Mouse (Mus musculus) 416B (cell line): ENCODE data around the gene Nedd9.

ENCODE experiments used
- DNase-seq: peaks from one replicate; pipeline ENCODE4 v3.0.0; 2011; ENCODE audit warnings: low read depth

Nedd9 gene

DNA sequence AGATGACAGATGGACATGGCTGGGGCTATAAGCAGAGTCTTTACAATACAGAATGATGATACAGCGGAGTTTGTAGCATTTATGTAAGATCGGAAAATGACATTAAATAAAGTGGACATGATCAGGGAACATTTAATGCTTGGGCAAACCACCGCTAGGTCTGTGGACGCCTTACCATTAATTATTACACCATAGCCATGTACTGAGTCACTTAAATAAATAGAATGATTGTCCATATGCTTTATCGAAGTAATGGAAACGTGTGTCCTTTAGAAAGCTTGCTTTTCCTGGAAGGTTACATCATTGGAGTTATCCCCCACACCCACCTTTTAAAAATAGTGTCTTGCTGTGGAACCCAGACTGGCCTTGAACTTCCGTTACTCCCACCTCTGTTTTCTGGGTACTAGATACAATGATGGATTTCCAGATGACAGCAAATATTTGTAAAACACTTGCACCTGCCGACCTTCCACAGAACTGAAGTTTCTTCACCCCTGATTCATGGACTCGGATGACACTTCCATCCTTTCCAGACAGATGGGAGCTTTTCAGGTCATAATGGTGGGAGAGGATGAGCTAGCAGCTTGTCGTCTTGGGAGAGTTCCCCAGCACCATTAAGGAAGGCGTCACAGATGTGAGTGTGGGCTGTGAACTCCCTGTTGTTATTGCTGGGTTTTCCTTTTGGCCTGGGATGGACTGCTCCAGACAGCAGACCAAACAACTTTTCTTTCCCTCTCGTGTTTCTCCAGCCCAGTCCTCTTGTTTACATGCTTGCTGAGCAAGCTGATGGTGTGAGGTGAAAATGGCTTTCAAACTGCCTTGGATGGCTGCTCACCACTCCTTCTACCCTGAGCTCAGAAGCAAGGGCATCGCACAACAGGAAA lies 76.7 kb downstream of the Nedd9 start:
- DNase-seq, result no peak

DNA sequence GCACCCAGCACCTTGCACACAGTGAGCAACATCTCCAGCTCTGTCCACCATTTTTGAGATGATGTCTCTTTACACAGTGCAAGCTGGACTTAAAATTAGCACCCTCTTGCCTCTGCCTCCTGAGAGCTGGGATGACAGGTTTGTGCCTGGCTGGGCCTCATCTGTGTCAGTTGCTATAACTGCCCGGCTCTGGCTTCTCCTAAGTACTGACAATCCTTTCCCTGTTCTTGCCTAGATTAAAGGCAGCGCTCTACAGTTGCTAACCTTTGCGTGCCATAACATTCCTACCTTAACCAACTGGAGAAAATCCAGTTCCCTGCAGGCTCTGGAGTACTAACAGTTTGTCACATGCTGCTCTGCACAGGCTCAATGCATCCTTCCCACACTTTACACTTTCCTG lies 77.9 kb downstream of the Nedd9 start:
- no peak for DNase-seq

DNA sequence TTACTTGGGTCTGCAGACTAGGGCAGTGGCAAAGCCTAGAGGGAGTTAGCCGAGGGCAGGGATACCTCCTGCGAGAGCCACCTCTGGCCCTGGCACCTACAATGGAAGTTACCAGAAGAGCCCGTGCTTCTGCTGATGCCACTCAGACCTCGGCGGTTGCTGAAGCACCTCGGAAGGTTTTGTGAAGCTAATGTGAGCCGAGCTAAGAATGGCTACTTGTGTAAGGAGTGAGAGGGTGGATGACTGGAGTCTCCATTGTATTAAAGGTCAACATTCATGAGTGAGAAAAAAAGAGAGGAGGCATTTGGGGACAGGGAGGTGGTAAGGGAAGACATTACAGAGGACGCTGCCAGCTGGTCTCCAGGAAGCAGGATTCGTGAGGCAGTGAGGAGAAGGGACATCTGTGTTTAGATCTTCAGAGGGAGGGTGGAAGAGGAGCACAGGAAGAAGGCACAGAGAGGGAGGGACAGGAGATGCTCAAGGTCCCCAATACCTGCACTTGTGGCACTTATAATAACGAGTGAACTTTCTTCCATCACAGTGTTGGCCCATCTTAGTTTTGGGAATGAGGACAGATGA lies 78.7 kb downstream of the Nedd9 start:
- DNase-seq, result no peak

DNA sequence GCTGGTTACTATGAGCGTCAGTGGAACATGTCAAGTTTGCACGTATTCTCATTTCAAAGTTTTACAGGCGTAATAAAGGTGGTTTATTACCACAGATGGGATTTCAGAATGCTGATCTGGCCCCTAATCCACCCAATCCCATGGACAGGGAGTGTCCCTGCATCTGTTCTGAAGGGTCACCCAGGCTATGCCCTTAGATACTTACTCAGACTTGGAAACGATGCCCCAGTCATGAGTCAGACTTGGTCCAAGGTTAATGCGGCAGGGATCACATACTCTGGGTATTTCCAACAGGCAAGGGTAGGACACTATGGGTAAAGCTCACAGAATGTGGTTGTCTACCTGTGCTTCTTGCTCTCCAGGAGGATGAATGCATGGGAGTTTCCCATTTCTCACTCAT lies 82.2 kb downstream of the Nedd9 start:
- DNase-seq, result no peak

DNA sequence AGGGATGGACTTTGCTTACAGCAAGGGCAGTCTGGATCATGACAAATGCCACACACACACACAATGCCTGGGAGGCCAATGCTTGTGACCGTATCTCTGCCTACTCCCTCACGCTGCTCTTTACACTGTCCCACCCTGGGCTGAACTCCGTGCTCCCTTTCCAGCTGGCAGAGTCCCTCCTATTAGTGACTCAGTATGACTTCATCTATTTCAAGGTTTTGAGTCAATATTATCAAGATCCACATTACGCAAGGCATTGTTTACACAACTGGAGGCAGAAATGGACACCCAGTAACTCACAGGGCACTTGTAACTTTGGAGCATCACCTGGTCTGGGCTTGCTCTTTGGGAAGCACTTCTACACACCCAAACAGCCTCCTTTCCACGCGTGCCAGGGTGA lies 83.3 kb downstream of the Nedd9 start:
- peak; percentile 79 for DNase-seq

DNA sequence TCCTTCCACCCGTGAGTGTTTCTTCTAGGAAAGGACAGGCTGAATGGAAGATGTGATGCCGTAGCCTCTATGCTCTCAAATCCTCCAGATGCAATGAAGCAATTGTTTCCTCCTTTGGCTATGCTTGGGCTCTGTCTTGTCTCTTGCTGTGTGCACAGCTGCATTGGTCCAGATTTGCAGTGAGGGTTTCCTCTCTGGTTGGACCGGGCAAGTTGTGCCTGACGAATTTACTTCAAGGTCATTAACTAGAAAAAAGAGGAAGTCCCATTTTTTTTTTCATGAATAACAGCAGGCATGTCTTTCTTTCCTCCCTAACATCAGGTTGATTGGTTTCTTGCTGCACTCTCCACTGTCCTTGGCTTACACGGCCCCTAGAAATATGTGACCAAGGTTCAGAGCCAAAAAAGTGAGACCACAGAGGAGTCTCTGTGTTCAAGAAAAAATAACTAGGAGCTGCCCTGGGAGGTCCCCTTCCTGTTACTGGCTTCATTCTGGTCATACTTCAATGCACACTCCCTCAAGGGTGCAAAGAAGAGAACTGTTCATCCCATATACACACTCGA lies 84.6 kb downstream of the Nedd9 start:
- DNase-seq, result peak; percentile 96

DNA sequence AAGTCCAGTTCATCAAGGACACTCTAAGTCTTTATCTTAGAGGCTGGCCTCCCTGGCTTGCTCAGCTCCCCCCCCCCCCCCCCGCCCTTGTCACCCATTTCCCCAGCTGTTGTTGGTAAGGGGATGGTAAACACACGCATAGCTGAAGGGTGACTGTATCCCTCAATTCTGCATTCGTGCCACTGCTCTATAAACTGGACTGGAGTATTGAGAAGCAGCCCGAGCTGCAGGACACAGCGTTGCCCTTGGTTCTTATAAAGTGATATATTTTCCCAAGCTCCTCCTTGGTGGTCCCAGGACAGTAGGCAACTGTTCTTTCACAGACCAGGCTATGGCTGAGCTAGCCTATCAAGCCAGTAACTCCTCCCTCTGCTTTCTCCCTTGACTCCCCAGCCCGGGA lies 85.4 kb downstream of the Nedd9 start:
- no peak for DNase-seq

DNA sequence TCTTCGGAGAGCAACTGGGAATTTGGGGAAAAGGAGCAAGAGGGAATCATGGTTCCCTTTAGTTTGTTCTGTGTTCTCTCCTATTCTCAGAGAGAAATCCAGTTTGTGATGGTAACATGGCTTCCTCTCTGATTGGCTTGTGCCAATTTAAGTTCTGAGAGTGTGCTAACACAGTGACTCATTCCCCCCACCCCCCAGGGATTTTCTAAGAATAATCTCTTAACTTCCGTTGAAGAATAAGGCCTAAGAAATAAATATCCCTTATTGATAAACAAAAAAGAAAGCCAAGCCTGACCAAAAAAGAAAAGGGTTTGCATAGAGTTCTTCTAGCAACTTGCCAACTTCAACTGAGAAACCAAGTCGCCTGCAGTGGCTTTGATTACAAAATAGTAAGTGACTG lies 86.9 kb downstream of the Nedd9 start:
- DNase-seq, result peak; percentile 14

DNA sequence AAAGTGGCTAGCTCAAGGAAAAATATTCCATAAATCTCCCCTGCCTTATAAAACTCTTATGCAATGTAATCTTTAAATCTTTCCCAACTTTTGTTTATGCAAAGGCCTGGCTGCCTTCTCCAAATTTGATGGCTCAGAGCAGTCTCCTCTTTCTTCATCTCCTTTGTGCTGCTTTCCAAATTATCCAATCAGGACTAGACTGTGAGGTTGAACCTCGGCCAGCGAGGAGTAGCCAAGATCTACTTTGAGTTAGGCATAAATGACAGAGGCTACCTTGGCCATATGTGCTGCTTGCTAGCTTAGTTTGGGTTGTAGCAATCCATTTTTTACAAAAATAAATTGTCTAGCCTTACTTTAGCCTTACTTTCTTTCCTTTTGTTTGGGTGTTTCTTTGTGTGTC lies 95.0 kb downstream of the Nedd9 start:
- DNase-seq, result no peak

DNA sequence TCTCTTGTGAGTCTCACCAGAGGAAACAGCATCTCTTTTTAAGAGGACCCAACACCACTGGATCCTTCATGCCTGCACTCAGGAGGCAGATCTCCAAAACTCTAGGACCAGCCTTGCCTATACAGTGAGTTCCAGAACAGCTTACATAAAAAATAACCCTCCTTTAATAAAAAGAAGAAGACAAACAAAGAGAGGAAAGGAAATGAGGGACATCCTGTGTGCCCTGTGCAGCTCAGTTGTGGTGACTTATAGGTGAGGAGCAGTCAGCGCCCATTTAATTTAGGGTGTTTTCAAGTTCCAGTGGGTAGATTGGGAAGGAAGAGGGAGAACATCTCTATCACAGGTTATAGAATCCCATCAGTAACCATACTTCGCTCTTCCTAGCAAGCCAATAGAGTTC lies 96.5 kb downstream of the Nedd9 start:
- DNase-seq, result no peak

DNA sequence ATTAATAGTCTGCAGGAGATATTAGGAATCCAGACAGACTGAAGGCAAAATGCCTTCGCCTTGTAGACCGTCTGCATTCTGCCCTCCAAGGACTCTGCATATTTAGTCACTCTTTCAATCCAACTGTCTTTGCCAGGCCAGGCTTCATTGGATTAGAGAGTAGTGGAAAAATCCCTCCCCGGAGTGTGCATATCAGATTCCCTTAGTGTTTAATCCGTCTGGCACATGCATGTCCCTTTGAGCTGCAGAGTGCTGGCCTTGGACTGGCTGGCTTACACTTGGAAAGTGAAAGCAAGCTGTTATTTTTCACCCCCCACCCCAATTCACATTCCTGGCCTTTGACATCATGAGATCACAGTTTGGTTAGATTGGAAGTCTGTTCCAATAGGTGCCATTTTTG lies 100.6 kb downstream of the Nedd9 start:
- no peak for DNase-seq

DNA sequence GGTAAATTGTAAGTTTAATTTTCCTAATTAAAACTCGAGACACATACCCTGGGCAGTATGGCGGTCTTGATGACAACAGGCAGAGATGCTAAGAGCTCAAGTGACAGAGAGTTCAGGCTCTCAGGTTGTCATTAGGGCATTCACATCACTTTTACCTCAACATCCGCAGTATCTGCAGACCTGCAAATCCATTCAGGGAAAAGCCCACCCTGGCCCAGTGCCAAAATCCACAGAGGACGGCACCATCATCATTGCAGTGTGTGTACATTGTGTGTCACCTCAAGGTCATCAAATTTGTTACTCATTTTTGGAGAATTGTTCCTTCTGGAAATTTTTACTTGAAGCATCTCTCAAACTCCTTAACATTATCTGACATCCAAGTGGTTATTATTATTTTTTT lies 102.3 kb downstream of the Nedd9 start:
- no peak for DNase-seq

DNA sequence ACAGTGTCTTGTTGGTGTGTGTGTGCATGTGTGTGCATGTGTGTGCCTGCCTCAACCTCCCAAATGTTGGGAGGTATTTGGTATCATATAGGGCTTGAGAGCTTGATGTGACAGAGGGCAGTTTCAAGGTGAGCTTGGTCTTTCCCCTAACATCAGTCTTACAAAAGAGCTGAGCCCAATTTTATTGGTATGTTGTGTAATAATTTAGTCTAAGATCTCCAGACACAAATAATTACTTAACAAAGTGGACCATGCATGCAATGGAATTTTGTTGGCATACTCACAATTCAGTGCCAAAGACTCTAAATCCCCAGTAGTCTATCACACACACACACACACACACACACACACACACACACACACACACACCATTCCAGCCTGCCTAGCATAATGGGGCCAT lies 104.5 kb downstream of the Nedd9 start:
- no peak for DNase-seq

DNA sequence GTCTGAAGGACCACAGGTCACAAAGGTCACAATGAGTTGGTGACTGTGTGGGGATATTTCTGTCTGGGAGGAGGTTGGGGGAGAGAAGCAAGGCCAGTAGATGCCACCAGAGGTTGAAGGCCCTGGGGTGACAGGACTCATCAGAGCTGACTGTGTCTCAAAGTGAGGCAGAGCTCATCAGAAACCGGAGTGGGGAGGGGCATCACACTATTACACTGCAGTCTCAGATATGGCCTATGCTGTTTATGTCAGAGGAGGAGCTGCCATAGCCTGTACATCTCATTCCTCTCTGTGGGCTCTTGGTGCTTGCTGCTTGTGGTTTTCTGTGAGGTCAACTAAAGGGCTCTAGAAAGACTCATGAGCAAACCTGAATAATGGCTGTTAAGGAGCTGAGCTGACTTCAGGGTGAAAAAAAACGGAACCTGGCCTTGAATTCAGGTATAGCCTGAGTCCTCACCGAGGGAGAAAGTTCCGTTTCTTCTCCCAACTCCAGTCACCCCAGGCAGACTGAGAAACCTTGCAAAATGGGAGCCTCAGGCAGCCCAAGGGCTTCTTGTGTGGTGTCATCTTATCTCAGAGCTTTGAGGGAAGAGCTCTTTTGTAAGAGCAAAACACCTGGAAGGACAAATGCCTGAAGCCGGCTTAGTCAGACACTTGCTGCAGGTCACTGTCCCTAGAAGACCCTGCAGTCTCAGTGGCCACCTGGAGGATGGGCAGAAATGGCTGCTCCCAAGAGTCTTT lies 105.2 kb downstream of the Nedd9 start:
- DNase-seq, result peak; percentile 55

DNA sequence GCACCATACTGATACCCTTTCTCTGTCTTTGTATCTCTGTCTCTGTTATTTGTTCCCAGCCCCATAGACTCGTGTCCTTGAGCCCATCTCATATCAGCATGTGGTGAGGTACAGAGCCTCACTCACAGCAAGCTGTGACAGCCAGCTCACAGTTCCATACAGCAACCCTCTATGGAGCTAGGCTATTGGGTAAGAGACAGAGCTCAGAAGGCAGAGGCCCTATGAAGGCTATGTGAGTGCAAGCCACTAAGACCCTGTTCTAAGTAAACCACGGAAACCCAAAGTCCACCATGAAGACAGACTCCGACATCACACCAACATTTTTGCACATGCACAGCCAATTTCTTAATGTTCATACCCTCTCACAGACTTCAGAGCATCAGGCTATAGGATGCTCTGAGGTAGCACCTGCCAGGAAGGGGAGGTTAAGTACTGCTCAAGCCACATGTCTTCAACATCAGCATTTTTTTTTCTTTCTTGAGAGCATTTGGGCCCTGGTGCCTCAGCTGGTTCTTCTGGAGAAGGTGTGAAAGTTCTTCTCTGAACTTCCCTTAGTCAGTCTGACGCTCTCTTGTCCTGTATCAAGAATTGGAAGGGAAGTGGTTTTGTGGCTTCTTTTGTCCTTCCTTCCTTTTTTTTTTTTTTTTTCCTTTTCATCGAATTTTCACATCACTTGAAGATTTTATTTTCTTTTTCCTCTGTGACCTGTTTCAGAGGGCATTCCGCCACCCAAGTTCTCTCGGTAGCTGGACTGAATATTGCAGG lies 105.9 kb downstream of the Nedd9 start:
- peak; percentile 63 for DNase-seq

DNA sequence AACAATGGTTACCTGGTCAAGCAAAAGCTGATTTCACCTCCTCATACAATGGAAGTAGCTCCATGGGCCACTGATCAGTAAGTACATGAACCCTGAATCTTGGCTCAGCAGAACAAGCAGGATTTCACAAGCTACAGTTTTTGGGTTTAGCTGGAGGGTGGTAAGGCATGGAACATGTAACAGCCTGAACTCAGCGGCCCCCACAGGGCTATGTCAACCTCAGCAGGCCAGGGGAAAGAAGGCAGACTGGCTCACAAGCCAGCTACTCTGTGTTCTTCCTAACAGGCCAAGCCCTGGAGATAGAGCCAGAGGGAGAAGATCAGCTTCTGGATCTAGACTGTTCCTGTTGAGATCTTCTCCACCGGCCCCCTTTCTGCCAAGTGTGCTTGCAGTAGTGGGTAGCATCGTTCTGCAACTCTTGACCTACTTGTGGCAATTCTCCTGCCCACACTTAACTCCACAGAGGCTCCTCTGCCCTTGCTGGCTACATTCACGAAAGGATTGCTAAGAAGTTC lies 107.2 kb downstream of the Nedd9 start:
- no peak for DNase-seq

DNA sequence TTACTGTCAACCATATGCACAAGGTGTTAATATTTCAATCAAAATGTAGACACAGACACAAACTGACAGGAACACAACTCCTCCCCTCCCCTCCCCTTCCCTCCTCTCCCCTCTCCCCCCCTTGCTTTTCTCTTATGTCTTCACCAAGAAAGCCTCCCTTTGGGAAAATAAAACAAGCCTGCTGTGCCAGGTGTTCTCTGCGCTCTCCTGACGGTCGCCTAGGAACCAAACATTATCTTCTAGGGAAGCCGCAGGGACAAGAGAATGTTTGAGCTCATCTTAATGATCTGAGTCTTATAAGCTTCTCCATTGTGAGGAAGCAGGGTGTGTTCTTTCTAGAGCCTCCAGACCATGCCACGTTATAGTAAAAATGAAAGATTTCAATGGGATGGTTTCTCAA lies 108.7 kb downstream of the Nedd9 start:
- DNase-seq, result no peak

DNA sequence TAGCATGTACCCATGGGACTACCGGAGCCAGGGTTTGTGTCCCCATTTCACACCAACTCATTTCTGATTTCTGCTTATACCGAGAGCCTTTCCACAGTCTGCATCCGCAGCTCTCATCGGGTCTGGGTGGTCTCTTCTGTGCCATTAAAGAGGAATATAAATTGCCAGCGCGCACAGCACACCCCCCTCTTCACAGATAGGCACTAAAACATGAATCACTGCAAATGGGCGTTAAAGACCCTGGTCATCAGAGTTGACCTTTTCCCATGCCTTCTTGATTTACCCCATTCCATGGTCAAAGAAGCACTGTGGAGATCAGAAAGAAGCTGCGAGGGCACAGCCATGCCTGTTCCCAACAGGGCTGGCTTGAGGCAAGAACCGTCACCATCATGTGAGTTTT lies 109.3 kb downstream of the Nedd9 start:
- no peak for DNase-seq

DNA sequence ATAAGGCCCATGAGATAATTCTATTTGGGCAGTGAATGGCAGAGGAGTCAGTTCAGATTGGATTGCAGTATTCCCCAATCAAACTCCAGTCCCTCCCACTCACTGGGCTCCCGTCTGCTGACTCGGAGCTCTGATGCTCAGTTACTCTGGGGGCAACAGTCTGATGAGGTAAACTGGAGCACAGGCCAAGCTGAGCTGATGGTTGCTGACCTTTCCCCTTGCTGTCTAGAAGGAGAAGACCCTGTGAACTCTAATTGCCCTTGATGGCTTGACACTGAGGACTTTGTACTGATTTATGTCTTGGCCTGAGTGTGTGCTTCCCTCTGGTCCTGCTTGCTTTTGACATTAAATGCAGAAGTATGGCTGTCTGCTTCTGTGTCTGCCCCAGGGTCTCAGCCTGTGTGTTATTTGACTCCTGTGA lies 110.1 kb downstream of the Nedd9 start:
- no peak for DNase-seq

DNA sequence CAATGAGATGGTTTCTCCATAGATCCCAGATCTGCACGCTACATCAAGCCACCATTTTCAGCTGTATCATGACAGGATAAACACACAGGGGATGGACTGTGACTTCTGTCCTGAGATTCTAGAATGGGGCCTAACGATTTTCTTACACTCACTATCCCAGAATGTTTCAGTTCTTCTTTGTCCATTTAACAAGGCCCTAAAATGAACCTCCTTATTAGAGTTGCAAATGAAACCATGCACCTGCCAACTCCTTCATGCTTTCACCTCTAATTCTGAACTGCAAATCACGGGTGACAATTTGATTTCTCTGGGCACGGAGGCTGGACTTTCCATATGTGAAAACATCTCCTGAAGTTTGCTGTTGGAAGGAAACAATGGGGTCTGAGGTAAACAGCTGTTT lies 111.1 kb downstream of the Nedd9 start:
- no peak for DNase-seq

DNA sequence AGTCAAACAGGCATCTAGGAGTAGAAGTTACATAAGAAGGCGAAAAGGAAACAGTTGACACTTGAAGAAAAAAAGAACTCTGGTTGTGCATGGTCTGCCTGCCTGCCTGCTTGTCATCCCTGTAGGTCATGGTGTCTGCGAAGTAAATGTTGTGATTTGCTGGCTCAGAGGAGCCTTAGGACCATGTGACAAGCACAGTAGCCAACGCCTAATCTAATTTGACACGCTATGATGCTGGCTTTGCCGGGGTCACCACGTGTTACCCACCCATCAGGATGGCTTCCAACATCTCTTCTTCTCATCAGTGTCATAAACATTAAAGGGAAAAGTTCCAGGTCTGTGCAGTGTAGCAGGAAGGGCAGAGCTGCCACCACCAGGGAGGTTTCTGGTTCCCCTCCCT lies 111.5 kb downstream of the Nedd9 start:
- DNase-seq, result no peak

DNA sequence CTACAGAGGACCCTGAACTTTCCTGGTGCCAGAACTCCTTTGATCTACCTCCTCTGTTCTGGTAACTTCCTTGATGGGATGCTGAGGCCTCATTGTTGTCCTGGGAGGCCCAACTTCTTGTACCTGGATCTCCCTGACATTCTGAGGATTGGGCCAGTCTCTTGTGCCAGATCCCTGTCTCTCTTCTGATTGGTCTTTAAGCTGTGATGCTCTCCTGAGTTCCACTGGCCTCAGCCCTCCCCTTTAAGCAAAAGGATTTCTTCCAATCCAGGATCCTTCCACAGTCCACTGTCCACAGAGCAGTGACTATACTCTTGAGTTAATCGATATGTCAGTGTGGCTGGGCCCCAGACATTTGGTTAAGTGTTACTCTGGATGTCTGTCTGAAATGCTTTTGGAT lies 112.3 kb downstream of the Nedd9 start:
- no peak for DNase-seq
